Mouse (Mus musculus): ENCODE results near the gene Slc17a7.
"Not testable (repeated sequence)": the region's sequence is repeated elsewhere in the genome, so short reads cannot be mapped to it uniquely, and the experiment has no call there.

The Slc17a7 gene

DNA sequence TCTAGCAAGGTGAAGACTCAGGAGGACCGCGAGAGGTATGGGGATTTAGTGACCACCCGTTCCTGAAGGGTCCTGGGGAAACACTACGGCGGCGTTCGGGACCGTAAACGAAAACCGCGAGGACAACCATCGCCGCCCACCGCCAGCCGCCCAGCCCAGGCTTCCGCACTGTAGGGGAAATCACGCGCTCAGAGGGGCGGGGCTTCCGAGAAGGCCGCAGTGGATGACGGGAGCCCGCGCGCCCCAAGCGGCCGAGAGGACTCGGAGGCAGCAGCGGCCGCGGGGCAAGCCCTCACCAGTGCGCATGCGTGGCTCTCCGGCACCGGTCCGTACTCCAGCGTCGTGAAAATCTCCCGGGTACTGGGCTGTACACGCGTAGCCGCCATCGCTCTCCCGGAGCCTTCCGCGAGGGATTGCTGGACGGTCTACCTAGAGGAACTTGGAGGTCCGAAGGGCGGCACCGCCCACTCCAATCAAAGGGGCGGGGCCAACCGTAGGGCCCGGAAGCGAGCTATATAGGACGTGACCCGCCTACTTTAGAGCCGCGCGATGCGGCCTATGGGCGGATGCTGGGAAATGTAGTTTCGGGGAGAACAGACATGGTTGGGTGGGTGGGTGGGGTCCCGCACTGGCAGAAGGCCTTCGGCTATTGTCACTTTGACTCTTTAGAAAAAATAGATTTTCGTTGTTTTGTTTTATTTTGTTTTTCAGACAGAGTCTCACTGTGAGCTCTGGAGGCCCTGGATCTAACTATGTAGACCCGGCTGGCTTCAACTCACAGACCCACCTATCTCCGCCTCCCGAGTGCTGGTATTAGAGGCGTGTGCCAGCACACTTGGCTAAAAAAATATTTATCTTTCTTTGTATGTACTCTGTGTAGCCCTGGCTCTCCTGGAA lies 9.4 kb upstream of the Slc17a7 start, which contains the start of the genes Pih1d1 and Aldh16a1:
Gene Pih1d1 (plus strand): TSS at position 208 of the 897 bp plus-strand sequence.
Gene Aldh16a1 (minus strand): TSS at position 489 of the 897 bp plus-strand sequence.
- DNase-seq (ENCODE audit: low read depth), result peak; percentile 89

DNA sequence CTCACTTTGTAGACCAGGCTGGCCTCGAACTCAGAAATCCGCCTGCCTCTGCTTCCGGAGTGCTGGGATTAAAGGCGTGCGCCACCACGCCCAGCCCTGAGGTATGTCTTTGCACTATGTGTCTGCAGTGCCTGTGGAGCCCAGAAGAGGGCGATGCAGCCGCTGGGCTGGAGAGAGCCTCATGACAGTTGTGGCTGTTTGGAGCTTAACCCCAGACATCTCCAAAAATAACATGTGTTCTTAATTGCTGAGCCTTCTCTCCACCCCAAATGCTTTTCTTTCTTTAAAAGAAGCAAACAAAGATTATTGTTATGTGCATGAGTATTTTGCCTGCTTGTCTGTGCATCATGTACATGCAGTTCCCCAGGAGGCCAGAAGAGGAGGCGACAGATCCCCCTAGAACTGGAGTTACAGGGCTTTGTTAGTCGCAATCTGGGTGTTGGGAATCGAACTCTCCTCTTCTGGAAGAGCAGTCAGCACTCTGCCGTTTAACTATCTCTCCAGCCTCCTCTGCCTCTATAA lies 8.7 kb upstream of the Slc17a7 start:
- peak; percentile 58 for DNase-seq (ENCODE audit: low read depth)

DNA sequence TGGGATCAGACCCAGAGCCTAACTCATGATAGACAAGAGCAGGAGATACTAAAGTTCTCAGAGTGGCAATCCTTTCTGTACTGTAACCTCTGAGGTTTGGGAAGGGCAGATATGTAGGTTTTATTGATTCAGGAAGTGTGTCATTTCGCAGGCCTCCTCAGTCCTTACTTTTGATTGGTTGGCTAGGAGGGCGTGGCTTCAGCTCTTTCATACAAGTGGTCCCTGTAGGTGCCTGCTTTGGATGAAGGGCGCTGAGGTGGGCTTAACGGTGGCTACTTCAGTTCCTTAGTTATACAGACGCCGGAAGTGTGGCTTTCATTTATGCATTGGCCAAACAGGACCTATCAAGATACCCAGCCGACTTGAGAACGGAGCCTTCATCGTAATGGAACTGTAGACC lies 8.2 kb upstream of the Slc17a7 start:
- no peak for DNase-seq (ENCODE audit: low read depth)

DNA sequence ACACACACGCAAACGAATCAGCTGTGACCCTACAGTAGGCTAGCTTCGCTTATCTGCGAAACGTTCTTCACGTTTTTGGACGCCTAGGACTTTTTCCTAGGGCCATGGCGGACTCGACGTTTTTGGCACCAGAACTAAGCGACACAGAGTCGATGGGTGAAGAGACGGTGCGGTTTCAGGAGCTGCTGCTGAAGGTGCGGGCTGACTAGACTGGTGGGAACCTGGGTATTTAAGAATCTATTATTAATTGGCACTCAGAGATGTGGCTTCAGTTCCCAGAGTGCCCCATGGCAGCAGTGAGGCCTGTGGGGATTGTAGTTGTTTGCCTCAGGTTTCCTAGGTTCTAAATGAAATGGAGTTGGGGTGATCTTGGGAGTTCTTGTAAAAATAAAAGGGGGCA lies 7.5 kb upstream of the Slc17a7 start:
- no peak for DNase-seq (ENCODE audit: low read depth)

DNA sequence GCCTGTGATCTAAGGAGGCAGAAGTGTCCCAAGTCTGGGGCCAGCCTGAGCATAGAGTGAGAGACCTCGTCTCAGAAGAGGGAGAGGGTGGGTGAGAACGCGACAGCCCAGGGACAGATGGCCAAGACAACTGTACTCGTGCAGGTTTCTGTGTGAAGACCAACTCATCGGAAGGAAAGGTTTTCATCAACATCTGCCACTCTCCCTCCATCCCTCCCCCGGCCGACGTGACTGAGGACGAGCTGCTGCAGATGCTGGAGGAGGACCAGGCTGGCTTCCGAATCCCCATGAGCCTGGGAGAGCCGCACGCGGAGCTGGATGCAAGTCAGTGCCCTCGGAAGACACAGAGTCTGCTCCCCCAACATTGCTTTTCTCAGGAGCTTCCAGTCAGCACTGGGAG lies 6.3 kb upstream of the Slc17a7 start:
- DNase-seq (ENCODE audit: low read depth), result no peak

DNA sequence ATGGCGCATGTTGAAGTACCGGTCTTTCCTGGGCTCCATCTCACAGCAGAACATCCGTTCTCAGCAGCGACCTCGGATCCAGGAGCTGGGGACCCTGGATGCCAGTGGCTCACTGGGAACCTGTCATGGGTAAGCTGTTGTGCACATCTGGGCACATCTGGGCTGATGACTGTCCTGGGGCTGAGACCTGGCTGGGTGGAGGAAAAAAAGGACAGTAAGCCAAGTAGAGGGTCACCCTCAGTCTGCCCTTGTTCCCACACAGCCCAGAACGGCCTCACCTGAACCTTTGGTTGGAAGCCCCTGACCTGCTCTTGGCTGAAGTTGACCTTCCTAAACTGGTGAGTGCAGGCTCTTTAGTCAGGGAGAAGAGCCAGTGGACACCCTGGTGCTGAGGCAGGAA lies 4.8 kb upstream of the Slc17a7 start:
- no peak for DNase-seq (ENCODE audit: low read depth)

DNA sequence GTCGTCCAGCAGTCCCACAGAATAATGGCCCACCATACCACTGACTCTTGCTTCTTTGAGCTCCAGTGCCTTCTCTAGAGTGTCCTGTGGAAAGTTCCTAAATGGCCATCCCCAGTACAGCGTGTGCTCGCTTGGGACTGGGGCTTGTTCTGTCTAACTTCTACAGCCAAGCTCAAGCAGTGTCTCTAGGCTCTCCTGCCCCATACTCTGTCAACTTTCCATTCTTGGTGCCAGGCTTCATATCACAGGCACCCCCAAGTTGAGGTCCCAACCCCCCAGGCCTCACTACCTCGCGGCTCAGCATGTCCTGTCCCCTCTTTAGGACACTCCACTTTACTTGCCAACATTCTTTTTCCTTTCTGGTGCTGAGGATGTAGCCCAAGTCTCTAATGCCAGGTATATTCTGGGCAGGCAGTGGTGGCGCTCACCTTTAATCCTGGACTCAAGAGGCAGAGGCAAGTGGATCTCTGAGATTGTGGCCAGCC lies 3.4 kb upstream of the Slc17a7 start:
- no peak for DNase-seq (ENCODE audit: low read depth)

DNA sequence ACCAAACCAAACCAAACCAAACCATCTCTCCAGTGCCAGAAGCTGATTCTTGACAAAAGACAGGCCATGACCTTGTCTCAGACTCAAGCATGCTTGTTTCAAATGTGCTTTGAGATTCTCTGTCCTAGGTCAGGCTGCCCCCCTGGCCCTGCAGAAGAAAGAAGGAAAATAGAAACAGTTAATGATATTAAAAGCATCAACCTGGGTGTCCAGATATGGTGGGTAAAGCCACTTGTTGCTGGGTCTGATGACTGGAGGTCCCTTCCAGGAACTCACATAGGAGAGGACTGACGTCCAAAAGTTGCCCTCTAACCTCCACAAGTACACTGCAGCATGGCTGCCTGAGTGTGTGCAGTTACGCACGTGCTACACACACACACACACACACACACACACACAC lies 2.9 kb upstream of the Slc17a7 start:
- DNase-seq (ENCODE audit: low read depth), result no peak

DNA sequence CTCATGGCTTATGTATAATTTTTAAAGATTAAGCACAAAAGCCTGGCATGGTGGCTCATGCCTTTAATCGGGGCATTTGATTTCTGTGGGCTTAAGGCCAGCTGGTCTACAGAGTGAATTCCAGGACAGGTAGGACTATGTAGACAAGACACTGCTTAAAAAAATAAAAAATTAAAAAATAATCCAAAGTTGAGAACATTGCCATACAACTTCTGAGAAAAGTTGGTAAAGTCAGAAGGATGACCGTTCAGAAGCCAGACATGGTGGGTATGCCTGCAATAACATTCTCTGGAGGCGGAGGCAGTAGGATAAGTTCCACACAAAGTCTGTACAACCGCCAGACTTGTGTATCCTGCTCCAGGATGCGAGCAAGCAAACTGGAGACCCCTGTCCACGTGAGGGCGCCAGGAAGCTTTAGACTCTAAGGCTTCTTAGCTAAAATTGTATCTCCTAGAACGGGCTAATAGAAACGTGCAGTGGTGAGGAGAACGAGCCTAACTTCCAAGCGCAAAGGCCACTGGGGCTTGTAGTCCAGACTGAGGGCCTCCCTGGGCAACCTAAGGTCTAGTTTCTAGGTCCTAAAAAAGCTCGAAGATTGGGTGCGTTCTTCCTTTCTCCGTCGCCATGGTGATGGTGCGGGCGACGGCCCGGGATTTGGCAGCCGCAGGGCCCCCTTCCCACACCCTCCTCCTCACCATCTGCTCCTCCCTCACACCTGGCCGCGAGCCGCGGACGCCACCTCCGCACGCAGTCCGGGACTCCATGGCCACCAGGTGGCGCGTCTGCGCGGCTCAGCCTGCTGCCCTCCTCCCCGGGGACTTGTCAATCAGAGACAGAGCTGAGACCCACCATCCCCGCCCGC lies 1.9 kb upstream of the Slc17a7 start:
- peak; percentile 70 for DNase-seq (ENCODE audit: low read depth)

DNA sequence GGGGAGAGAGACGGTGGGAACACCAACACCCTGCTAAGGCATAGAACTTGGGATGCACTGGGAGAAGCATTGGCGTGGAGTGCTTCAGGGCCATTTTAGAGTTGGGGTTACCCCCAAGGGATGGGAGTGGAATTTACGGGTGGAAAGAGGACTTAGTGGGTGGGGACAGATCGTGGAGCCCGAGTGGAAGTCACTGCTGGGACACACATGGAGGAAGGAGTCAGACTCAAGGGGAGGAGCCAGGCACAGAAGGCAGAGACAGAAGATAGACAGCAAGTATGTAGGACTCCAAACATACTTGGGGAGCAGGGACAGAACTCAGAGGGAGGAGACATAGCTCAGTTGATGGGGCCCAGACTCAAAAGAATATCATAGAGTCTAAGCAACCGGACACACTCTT lies 1.2 kb upstream of the Slc17a7 start:
- DNase-seq (ENCODE audit: low read depth), result no peak

DNA sequence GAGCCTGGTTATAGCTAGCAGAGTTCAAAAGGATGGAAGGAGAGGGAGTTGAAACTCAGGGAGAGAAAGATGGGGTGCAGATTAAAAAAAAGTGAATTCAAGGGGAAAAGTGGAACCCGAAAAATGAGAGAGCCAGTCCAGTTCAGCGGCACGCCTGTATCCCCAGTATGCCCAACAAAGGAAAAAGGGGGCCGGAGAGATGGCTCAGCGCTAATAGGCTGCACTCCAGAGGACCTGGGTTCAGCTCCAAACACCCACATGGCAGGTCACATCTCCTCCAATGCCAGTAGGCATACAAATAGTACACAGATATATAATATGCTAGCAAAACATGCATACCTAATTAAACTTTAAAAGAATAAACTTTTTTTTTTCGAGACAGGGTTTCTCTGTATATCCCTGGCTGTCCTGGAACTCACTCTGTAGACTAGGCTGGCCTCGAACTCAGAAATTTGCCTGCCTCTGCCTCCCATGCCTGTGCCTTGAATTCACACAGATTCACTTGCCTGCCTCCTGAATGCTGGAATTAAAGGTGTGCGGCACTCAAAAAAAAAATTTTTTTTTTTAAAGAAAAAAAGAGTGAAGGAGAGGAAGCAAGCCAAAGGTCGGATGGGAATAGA lies 643 bp upstream of the Slc17a7 start:
- DNase-seq (ENCODE audit: low read depth), result no peak

DNA sequence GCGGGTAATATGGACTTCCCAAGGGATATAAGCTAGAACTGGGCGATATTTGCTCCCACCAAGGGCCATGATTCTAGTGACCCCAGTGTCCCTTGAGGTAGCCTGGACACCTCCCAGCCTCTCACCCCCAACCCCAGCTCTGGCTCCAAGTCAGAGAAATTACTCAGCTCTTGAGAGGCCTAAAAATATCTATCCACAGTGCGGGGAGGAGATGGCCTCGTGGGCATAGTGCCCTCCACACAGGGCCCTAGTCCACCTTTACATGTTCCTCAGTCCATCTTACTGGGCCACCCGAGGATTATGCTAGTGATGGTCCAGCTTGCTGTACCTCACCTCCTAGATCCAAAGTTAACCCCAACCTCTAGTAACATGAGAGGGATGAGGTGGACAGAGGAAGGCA lies 1.1 kb downstream of the Slc17a7 start:
- DNase-seq (ENCODE audit: low read depth), result no peak

DNA sequence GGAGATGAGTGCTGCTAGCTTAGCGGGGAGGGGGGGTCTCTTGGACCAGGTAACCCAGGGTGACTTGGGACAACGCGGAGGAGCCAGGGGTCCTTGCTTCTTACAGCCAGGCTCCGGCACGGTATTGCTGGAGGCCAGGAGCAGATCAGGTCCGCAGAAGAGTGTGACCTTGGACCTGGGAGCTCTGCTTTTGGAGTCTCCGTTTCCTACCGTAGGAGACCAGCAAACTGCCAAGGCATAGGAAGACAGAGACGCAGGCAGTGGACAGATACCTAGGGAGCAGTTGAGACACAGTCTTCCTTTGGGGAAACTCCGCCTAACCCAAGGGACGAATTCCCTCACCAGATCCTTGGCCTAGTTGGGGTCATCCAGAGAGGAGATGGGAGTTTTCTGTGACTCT lies 2.0 kb downstream of the Slc17a7 start:
- DNase-seq (ENCODE audit: low read depth), result no peak

DNA sequence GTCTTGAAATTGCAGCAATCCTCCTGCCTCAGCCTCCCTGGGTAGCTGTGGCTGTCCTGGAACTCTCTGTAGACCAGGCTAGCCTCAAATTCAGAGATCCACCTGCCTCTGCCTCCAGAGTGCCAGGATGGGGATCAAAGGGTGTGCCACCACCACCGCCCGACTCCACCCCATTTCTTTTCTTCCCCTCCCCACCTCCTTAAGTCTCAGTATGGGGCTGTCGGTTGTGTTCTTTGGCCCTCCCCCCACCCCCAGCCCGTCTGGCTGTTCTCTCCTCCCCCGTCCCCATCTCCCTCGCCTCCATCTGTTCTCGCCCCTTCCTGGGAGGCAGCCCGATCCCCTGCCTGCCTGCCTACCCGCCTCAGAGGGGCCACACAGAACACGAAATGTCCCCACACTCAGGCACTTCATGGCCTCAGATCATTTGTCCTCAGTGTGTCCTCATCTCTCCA lies 3.2 kb downstream of the Slc17a7 start:
- DNase-seq (ENCODE audit: low read depth), result no peak

DNA sequence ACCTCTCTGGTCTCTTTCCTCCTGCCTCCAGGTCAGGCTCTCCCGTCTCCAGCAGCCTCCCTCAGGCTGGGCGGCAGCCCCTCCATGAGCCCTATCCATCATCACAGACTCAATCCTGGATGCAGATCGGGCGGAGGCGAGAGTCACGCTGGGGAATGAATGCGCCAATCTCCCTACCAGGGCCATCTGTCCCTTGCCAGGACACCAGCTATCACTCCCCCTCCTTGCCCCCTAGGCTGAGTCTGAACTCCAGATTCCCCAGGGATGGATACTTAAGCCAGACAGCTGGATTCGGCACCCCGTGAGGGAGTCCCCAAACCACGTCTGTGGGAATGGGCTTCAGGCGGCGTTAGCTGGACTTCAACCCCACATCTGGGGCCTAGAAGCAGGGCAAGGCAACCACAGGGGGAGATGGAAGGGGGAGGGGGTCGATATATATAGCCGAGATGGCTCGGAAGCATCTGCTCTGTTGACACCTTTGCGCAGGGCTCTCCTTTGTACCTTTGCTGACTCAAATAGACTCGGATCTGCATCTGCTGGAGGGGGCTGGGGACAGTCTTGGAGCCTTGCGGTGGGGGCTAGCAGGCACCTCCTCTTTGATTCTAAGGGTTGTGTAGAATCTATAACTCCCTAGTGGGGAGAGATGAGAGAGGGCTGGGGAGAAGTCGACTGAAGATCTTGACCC lies 4.2 kb downstream of the Slc17a7 start:
- DNase-seq (ENCODE audit: low read depth), result no peak

DNA sequence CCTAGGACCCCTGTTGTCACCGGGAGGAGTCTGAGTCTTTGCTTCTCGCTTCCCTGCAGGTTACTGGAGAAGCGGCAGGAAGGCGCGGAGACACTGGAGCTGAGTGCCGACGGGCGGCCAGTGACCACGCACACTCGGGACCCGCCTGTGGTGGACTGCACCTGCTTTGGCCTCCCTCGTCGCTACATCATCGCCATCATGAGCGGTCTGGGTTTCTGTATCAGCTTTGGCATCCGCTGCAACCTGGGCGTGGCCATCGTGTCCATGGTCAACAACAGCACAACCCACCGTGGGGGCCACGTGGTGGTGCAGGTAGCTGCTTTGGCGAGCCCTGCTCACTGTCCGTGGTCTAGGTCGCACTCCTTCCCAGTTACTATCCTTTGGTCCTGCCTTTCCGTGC lies 4.9 kb downstream of the Slc17a7 start:
- no peak for DNase-seq (ENCODE audit: low read depth)

DNA sequence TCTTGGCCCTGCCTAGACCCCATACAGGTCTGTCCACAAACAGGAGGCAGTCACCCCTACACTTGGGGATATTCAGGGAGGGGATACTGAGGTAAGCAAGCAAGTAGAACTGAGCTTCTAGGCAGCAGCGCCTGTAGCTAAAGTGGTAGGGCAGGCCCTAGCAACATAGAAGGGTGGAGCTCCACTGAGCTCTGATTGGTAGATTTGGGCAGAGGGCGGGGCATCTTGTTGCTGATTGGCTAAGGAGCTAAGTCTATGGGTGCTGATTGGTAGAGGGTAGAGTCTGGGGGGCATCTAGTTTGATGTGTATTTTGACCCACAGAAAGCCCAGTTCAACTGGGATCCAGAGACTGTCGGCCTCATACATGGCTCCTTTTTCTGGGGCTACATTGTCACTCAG lies 5.7 kb downstream of the Slc17a7 start:
- DNase-seq (ENCODE audit: low read depth), result no peak

DNA sequence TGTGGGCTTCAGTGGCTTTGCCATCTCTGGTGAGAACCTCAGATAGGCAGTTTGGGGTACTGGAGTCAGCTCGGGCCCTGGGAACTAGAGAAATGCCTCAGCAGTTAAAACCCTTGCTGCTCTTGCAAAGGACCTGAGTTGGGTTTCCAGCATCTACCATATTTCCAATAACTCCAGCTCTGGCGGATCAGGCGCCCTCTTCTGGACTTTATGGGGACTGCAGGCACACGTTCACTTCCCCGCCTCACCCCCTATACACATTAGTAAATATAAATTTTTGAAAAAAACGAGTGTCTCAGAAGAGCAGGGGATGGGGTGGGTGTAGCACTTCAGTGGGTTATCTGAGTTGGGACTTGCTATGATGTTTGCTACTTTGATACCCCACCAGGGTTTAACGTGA lies 9.2 kb downstream of the Slc17a7 start:
- DNase-seq (ENCODE audit: low read depth), result no peak

DNA sequence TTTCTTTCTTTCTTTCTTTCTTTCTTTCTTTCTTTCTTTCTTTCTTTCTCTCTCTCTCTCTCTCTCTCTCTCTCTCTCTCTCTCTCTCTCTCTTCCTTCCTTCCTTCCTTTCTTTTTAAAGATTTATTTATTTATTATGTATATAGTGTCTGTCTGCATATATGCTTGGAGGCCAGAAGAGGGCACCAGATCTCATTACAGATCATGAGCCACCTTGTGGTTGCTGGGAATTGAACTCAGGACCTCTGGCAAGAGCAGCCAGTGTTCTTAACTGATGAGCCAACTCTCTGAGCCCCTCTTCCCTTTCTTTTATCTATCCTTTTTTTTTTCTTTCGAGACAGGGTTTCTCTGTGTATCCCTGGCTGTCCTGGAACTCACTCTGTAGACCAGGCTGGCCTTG lies 10.0 kb downstream of the Slc17a7 start:
- DNase-seq (ENCODE audit: low read depth), result not testable (repeated sequence)

DNA sequence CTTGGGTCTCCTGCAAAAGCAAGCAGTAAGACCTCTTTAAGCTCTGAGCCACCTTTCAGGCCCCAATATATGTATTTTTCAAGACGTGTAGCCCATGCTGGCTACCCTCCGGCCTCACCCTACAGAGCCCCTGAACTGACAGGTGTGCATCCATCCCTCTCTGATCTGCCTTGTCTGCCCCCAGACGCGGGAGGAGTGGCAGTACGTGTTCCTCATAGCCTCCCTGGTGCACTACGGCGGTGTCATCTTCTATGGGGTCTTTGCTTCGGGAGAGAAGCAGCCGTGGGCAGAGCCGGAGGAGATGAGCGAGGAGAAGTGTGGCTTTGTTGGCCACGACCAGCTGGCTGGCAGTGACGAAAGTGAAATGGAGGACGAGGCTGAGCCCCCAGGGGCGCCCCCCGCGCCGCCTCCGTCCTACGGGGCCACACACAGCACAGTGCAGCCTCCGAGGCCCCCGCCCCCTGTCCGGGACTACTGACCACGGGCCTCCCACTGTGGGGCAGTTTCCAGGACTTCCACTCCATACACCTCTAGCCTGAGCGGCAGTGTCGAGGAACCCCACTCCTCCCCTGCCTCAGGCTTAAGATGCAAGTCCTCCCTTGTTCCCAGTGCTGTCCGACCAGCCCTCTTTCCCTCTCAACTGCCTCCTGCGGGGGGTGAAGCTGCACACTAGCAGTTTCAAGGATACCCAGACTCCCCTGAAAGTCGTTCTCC lies 11.0 kb downstream of the Slc17a7 start:
- DNase-seq (ENCODE audit: low read depth), result no peak

DNA sequence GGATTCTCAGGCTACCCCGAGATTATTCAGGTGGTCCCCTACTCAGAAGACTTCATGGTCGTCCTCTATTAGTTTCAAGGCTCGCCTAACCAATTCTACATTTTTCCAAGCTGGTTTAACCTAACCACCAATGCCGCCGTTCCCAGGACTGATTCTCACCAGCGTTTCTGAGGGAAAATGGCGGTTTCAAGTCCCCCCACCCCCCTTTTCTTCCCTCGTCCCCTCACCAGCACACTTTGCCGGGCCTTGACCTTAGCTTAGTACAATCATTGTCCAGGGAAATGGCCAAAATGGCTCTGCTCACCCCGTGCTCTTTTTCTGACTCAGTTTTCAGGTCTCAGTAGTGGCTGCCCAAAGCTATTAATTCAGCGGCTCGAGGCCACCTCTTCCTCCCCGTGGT lies 11.6 kb downstream of the Slc17a7 start:
- DNase-seq (ENCODE audit: low read depth), result no peak
